In genomic region chr7:66386411-66386810, GRCm38 (mm10) we compare ENCODE assay signal across 27 mouse cellular contexts. TPM values are rescaled to one million over a fixed set of nuclear protein-coding genes. Genes with fewer than 3 reads are reported as not detected.
DNase-seq lines count a peak whose midpoint lies in the region; ATAC-seq and TF ChIP-seq lines count a peak whose summit lies in the region.
"Had no signal": no experiment of that assay in that cellular context is flagged by ENCODE, and none has a peak within 500 bp of the region (broad histone marks: within the 10 kb centered on the region; RNA-seq: fewer than 3 reads in every experiment).

No protein-coding gene starts in this region.

- no peak overlapping the region for H3K9ac ChIP-seq in lung, embryonic 14.5 days
- no peak overlapping the region for H3K9ac ChIP-seq in midbrain, embryonic 11.5 days (ENCODE audit: low read length)
- no peak overlapping the region for H3K9ac ChIP-seq in midbrain, embryonic 14.5 days (replicated peaks; ENCODE audit: low read length)
- H3K9ac ChIP-seq: embryonic facial prominence, embryonic 12.5 days; forebrain, embryonic 13.5 days; heart, embryonic 12.5 days; heart, embryonic 15.5 days; hindbrain, embryonic 14.5 days had no signal

- peaks cover 13% of the 10 kb centered on the region; the same call in 1 of the 2 replicates for H3K4me1 ChIP-seq in lung, embryonic 14.5 days (ENCODE audit: insufficient read depth)
- H3K4me1 ChIP-seq in midbrain, embryonic 11.5 days (ENCODE audit: control insufficient read depth, insufficient read depth, low read length): peaks cover 4% of the 10 kb centered on the region; the same call in 1 of the 2 replicates
- peaks cover 12% of the 10 kb centered on the region for H3K4me1 ChIP-seq in midbrain, embryonic 14.5 days (ENCODE audit: control insufficient read depth, insufficient read depth, low read length)
- peaks cover 15% of the 10 kb centered on the region for H3K4me1 ChIP-seq in embryonic fibroblast, embryonic 13.5 days (ENCODE audit: control insufficient read depth, insufficient read depth, low read length)
- H3K4me1 ChIP-seq: embryonic facial prominence, embryonic 12.5 days had no signal

- no peak for DNase-seq in lung, embryonic 14.5 days
- DNase-seq in lung, postnatal 4 days: no peak
- peak; percentile 51 for DNase-seq in midbrain, embryonic 11.5 days (ENCODE audit: low spot score, missing footprints)
- no peak for DNase-seq in midbrain, embryonic 14.5 days
- DNase-seq in right cerebral cortex, postnatal 36 days (ENCODE audit: low spot score in 2 of 2): no peak
- DNase-seq: adrenal gland, postnatal 10 days; adrenal gland, postnatal 36 days; cerebellum, adult 18-20 months; cerebellum, adult 9-10 months; cerebellum, postnatal 14 days; gastrocnemius, postnatal 10 days; gastrocnemius, postnatal 36 days; heart, postnatal 14 days; heart, postnatal 4 days had no signal

- H3K4me3 ChIP-seq in lung, embryonic 14.5 days (ENCODE audit: low read depth, low read length): no peak overlapping the region
- H3K4me3 ChIP-seq in midbrain, embryonic 11.5 days (ENCODE audit: low read depth, low read length): no peak overlapping the region
- H3K4me3 ChIP-seq in midbrain, embryonic 14.5 days (replicated peaks; ENCODE audit: low read depth, low read length): no peak overlapping the region
- peak overlapping the region; percentile 25; the same call in 1 of the 2 replicates for H3K4me3 ChIP-seq in embryonic fibroblast, embryonic 13.5 days (ENCODE audit: insufficient read depth, low read length)
- H3K4me3 ChIP-seq: embryonic facial prominence, embryonic 12.5 days; forebrain, embryonic 13.5 days had no signal

- H3K36me3 ChIP-seq in lung, embryonic 14.5 days (ENCODE audit: insufficient read depth): no peaks in the 10 kb centered on the region
- H3K36me3 ChIP-seq in midbrain, embryonic 11.5 days (ENCODE audit: control insufficient read depth, insufficient read depth, low read length): no peaks in the 10 kb centered on the region
- no peaks in the 10 kb centered on the region for H3K36me3 ChIP-seq in midbrain, embryonic 14.5 days (ENCODE audit: control insufficient read depth, insufficient read depth, low read length)
- H3K36me3 ChIP-seq: embryonic facial prominence, embryonic 12.5 days; forebrain, embryonic 10.5 days; G1E; heart, embryonic 12.5 days; heart, embryonic 15.5 days had no signal

- H3K4me2 ChIP-seq in lung, embryonic 14.5 days: 0 out of 2 replicates have a peak overlapping the region, but pooled peaks have one; percentile 97
- H3K4me2 ChIP-seq in midbrain, embryonic 11.5 days: no peak overlapping the region
- H3K4me2 ChIP-seq in midbrain, embryonic 14.5 days (ENCODE audit: low read length): no peak overlapping the region
- H3K4me2 ChIP-seq: forebrain, embryonic 13.5 days; hindbrain, embryonic 14.5 days had no signal

- no peak for TF ChIP-seq CTCF in lung, embryonic 14.5 days (IDR thresholded peaks at IDR 0.05; ENCODE audit: low read depth)
- TF ChIP-seq CTCF in embryonic fibroblast, embryonic 13.5 days (IDR thresholded peaks at IDR 0.05; ENCODE audit: borderline replicate concordance, insufficient read depth, low read length): no peak

- TF ChIP-seq POLR2A in embryonic fibroblast, embryonic 13.5 days (IDR thresholded peaks at IDR 0.05; ENCODE audit: low read depth, low read length): no peak

- no peaks in the 10 kb centered on the region for H3K27me3 ChIP-seq in lung, embryonic 14.5 days (ENCODE audit: insufficient read depth, low read length)
- no peaks in the 10 kb centered on the region for H3K27me3 ChIP-seq in midbrain, embryonic 11.5 days (ENCODE audit: control insufficient read depth, insufficient read depth, low read length)
- peaks cover 18% of the 10 kb centered on the region for H3K27me3 ChIP-seq in midbrain, embryonic 14.5 days (ENCODE audit: control insufficient read depth, insufficient read depth, low read length)
- H3K27me3 ChIP-seq: embryonic facial prominence, embryonic 12.5 days; heart, embryonic 12.5 days; heart, embryonic 15.5 days; Patski had no signal

- no peak for ATAC-seq in lung, embryonic 14.5 days (ENCODE audit: insufficient read depth)
- no peak for ATAC-seq in midbrain, embryonic 11.5 days (ENCODE audit: low FRiP score)
- no peak for ATAC-seq in midbrain, embryonic 14.5 days (ENCODE audit: low FRiP score, low TSS enrichment)
- ATAC-seq: forebrain, embryonic 13.5 days; forebrain, embryonic 16.5 days; hindbrain, postnatal 0 days; inflammation-experienced regulatory T-cells, adult 6 months; Patski had no signal

- no peak overlapping the region for H3K27ac ChIP-seq in lung, embryonic 14.5 days (ENCODE audit: low read depth)
- no peak overlapping the region for H3K27ac ChIP-seq in midbrain, embryonic 11.5 days (ENCODE audit: low read depth, low read length)
- H3K27ac ChIP-seq in midbrain, embryonic 14.5 days (replicated peaks; ENCODE audit: low read depth, low read length): no peak overlapping the region
- no peak overlapping the region for H3K27ac ChIP-seq in embryonic fibroblast, embryonic 13.5 days (ENCODE audit: insufficient read depth, low read length)
- H3K27ac ChIP-seq: embryonic facial prominence, embryonic 12.5 days; forebrain, embryonic 10.5 days; forebrain, embryonic 13.5 days; heart, embryonic 15.5 days; hindbrain, embryonic 14.5 days; hindbrain, postnatal 0 days had no signal

- H3K9me3 ChIP-seq in lung, embryonic 14.5 days (ENCODE audit: low read depth, low read length): no peaks in the 10 kb centered on the region
- no peaks in the 10 kb centered on the region for H3K9me3 ChIP-seq in midbrain, embryonic 11.5 days (ENCODE audit: control insufficient read depth, low read length)
- no peaks in the 10 kb centered on the region for H3K9me3 ChIP-seq in midbrain, embryonic 14.5 days (ENCODE audit: control insufficient read depth, low read length)
- H3K9me3 ChIP-seq: embryonic facial prominence, embryonic 12.5 days; forebrain, embryonic 10.5 days; forebrain, embryonic 13.5 days; heart, embryonic 12.5 days; heart, embryonic 15.5 days had no signal

- 90% methylated on average over 6 of the region's 6 CpGs for WGBS in lung, embryonic 14.5 days
- WGBS in midbrain, embryonic 11.5 days: 93% methylated on average over 6 of the region's 6 CpGs
- WGBS in midbrain, embryonic 14.5 days: 95% methylated on average over 6 of the region's 6 CpGs

RNA-seq across cellular contexts. Expression of gene Lrrk1, which starts 1.7 kb away (rescaled TPM):
- 23.3 and 25.8 TPM in 2 replicates for polyA plus RNA-seq in lung, embryonic 14.5 days (2014; fragmentation: Nextera tagmentation; extraction: Ambion mirVana)
- 2.5 and 2.9 TPM in 2 replicates for polyA plus RNA-seq in midbrain, embryonic 11.5 days (2014; fragmentation: Nextera tagmentation; extraction: Ambion mirVana)
- polyA plus RNA-seq in midbrain, embryonic 14.5 days (2014; fragmentation: Nextera tagmentation; extraction: Ambion mirVana): 1.3 and 3.6 TPM in 2 replicates
- 31.0 and 39.9 TPM in 2 replicates for polyA plus RNA-seq in embryonic fibroblast, embryonic 13.5 days (2011; ENCODE audit: insufficient read length, low read depth, missing spikeins)
- polyA plus RNA-seq: G1E had no signal

RNA-seq across cellular contexts. Expression of gene Gm10974, which starts 20.7 kb away (rescaled TPM):
- not detected in 2 replicates for polyA plus RNA-seq in lung, embryonic 14.5 days (2014; fragmentation: Nextera tagmentation; extraction: Ambion mirVana)
- polyA plus RNA-seq in midbrain, embryonic 11.5 days (2014; fragmentation: Nextera tagmentation; extraction: Ambion mirVana): not detected in 2 replicates
- not detected in 2 replicates for polyA plus RNA-seq in midbrain, embryonic 14.5 days (2014; fragmentation: Nextera tagmentation; extraction: Ambion mirVana)
- not detected in 2 replicates for polyA plus RNA-seq in embryonic fibroblast, embryonic 13.5 days (2011; ENCODE audit: insufficient read length, low read depth, missing spikeins)
- polyA plus RNA-seq: embryonic facial prominence, embryonic 12.5 days; forebrain, embryonic 10.5 days; forebrain, embryonic 13.5 days; forebrain, embryonic 16.5 days; G1E; heart, embryonic 12.5 days; heart, embryonic 15.5 days; hindbrain, embryonic 11.5 days; hindbrain, embryonic 14.5 days; hindbrain, postnatal 0 days; inflammation-experienced regulatory T-cells, adult 6 months; Patski had no signal

RNA-seq across cellular contexts. Expression of gene Aldh1a3, which starts 40.9 kb away (rescaled TPM):
- 1.4 and 1.5 TPM in 2 replicates for polyA plus RNA-seq in lung, embryonic 14.5 days (2014; fragmentation: Nextera tagmentation; extraction: Ambion mirVana)
- 0.41 and 0.72 TPM in 2 replicates for polyA plus RNA-seq in midbrain, embryonic 11.5 days (2014; fragmentation: Nextera tagmentation; extraction: Ambion mirVana)
- polyA plus RNA-seq in midbrain, embryonic 14.5 days (2014; fragmentation: Nextera tagmentation; extraction: Ambion mirVana): 0.63 and 0.87 TPM in 2 replicates
- polyA plus RNA-seq in embryonic fibroblast, embryonic 13.5 days (2011; ENCODE audit: insufficient read length, low read depth, missing spikeins): 3.5 and 4.2 TPM in 2 replicates
- polyA plus RNA-seq: G1E had no signal
